Mouse (Mus musculus) small intestine, adult 2 months (tissue): ENCODE data around the gene Mak. TPM values are rescaled to one million over a fixed set of nuclear protein-coding genes. Genes with fewer than 3 reads are reported as not detected.
"Not testable (repeated sequence)": the region's sequence is repeated elsewhere in the genome, so short reads cannot be mapped to it uniquely, and the experiment has no call there.

Source experiments
- H3K27ac ChIP-seq: fragments of 200-500 bp; 2 replicates; pipeline ENCODE4 v1.5.1; 2012; ENCODE audit warnings: low read depth, low read length, control low read depth, inconsistent platforms; ENCODE audit not compliant: insufficient read depth
- H3K27me3 ChIP-seq: fragments of 200-500 bp; 2 replicates; pipeline ENCODE4 v1.6.1; 2012; ENCODE audit warnings: mild to moderate bottlenecking, moderate library complexity, low read length, inconsistent platforms; ENCODE audit not compliant: control insufficient read depth, insufficient read depth
- H3K36me3 ChIP-seq: fragments of 200-500 bp; 2 replicates; pipeline ENCODE4 v1.6.1; 2012; ENCODE audit warnings: mild to moderate bottlenecking, low read length, control low read depth, inconsistent platforms; ENCODE audit not compliant: control insufficient read depth, insufficient read depth
- H3K4me1 ChIP-seq: fragments of 200-500 bp; 2 replicates; pipeline ENCODE4 v1.6.1; 2012; ENCODE audit warnings: low read length, inconsistent platforms, mixed read lengths; ENCODE audit not compliant: control insufficient read depth, insufficient read depth, insufficient read length
- H3K4me3 ChIP-seq: fragments of 200-500 bp; 2 replicates; pipeline ENCODE4 v1.5.1; 2012; ENCODE audit warnings: low read depth, mild to moderate bottlenecking, control low read depth, inconsistent platforms, low read length, moderate library complexity
- CTCF ChIP-seq: fragments of 200-500 bp; IDR thresholded peaks from 2 replicates; pipeline ENCODE4 v1.5.1; 2012; ENCODE audit warnings: low read depth, mild to moderate bottlenecking, control low read depth, inconsistent platforms, low read length, moderate library complexity, mixed read lengths; ENCODE audit not compliant: insufficient replicate concordance, insufficient read length; ENCODE audit errors: extremely low read depth
- POLR2A ChIP-seq: fragments of 200-500 bp; IDR thresholded peaks from 2 replicates; pipeline ENCODE4 v1.6.1; 2012; ENCODE audit warnings: low read depth, mild to moderate bottlenecking, control low read depth, inconsistent platforms, low read length, moderate library complexity
- WGBS: fragments of 180-500 bp; shearing (Covaris S2); methylation state at CpG from one replicate; pipeline ENCODE4 v1.1.7; 2018; 5-methylcytosine and 5-hydroxymethylcytosine counted together
- polyA plus RNA-seq: library from polyadenylated mRNA; depleted of rRNA; stranded (reverse); fragments of >200 nt; gene quantifications from 2 replicates; pipeline ENCODE4 v1.2.3, GENCODE M21; 2012

Mak gene
- polyA plus RNA-seq, 1 experiment, result not detected

DNA sequence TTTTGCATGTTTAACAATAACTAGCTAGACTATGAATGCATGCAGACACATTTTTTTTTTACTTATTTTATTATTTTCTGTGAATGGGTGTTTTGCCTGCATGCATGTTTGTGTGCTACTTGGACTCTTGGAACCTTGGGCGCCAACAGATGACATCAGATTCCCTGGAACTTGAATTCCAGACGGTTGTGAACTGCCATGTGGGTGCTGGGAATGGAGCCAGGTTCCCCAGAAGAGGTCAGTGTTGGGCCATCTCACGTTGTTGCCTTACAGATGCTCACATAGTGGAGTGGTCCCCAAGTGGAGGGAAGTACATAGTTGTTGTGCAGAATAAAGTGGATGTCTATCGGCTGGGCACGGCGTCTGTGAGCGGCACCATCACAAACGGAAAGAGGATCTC, 70.6 kb downstream of the Mak start:
- H3K36me3 ChIP-seq, result peaks cover 64% of the 10 kb centered on the region
- 77% methylated on average over 8 of the region's 8 CpGs for WGBS
- no peak overlapping the region for H3K4me3 ChIP-seq
- no peaks in the 10 kb centered on the region for H3K27me3 ChIP-seq
- peaks cover 10% of the 10 kb centered on the region; the same call in 1 of the 2 replicates for H3K4me1 ChIP-seq
- TF ChIP-seq POLR2A, result no peak
- TF ChIP-seq CTCF, result no peak
- H3K27ac ChIP-seq, result no peak overlapping the region

DNA sequence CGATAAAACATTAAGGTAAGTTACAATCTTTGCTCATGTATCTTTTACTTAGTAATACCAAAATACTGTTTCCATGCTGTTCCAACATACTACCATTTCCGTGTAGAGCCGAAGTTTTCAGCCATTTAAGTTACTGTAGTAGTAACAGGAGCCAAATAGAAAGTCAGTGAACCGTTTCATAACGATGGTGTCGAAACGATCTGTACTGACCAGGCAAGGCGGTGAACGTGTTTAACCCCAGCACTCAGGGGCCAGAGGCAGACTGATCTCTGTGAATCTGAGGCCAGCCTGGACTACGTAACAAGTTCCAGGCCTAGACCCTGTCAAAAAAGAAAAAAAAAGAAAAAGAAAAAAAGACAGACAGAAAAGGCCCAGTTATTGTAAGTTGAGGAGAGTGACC, 71.2 kb downstream of the Mak start:
- Histone ChIP-seq H3K27ac (no peak overlapping the region), H3K4me3 (no peak overlapping the region), H3K36me3 (peaks cover 63% of the 10 kb centered on the region), H3K4me1 (peaks cover 10% of the 10 kb centered on the region; the same call in 1 of the 2 replicates), H3K27me3 (no peaks in the 10 kb centered on the region)
- no peak for TF ChIP-seq POLR2A
- TF ChIP-seq CTCF, result no peak
- 95% methylated on average over 10 of the region's 10 CpGs for WGBS

DNA sequence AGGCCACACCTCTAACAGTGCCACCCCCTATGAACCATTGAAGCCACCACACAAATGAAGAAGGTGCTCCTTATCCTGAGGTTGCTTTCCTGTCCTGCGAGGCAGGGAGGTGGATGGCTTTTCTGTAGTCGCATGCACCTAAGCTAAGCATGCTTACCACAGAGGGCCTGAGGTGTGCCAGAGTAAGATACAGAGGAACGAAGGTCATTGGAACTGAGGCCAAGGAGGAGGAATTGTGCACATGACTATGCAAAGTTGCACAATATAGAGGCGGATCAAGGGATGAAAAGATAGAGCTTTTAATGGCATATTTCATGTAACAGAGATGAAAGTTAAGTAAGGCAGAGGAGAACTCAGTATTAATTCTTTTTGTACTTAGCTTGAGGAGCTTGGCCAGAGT, 73.3 kb downstream of the Mak start:
- 0 out of 2 replicates have a peak overlapping the region, but pooled peaks have one; percentile 13 for H3K27ac ChIP-seq
- peaks cover 46% of the 10 kb centered on the region for H3K36me3 ChIP-seq
- TF ChIP-seq CTCF (no peak), POLR2A (no peak)
- H3K4me1 ChIP-seq, result peaks cover 10% of the 10 kb centered on the region; the same call in 1 of the 2 replicates
- H3K27me3 ChIP-seq, result no peaks in the 10 kb centered on the region
- no peak overlapping the region for H3K4me3 ChIP-seq
- WGBS, result 36% methylated on average over 4 of the region's 4 CpGs

DNA sequence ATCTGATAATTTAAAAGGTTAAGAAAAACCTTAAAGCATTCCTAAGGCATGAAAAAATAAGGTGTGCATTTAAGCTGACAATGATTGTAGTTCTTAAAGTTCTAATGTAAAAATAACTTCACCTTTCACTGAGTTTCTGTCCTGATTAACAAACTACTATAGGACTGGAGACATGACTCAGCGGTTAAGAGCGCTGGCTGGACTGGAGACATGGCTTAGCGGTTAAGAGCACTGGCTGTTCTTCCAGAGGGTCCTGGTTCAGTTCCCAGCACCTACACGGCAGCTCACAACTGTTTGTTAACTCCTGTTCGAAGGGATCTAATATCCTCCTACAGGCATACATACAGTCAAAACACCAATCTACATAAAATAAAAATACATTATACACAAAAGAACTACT, 77.5 kb downstream of the Mak start:
- H3K36me3 ChIP-seq, result peaks cover 10% of the 10 kb centered on the region
- H3K27ac ChIP-seq, result no peak overlapping the region
- TF ChIP-seq POLR2A (no peak), CTCF (no peak)
- 79% methylated on average over 5 of the region's 5 CpGs for WGBS
- no peaks in the 10 kb centered on the region for H3K27me3 ChIP-seq
- peaks cover 9% of the 10 kb centered on the region; the same call in 1 of the 2 replicates for H3K4me1 ChIP-seq
- H3K4me3 ChIP-seq, result no peak overlapping the region; the same call in 1 of the 2 replicates

DNA sequence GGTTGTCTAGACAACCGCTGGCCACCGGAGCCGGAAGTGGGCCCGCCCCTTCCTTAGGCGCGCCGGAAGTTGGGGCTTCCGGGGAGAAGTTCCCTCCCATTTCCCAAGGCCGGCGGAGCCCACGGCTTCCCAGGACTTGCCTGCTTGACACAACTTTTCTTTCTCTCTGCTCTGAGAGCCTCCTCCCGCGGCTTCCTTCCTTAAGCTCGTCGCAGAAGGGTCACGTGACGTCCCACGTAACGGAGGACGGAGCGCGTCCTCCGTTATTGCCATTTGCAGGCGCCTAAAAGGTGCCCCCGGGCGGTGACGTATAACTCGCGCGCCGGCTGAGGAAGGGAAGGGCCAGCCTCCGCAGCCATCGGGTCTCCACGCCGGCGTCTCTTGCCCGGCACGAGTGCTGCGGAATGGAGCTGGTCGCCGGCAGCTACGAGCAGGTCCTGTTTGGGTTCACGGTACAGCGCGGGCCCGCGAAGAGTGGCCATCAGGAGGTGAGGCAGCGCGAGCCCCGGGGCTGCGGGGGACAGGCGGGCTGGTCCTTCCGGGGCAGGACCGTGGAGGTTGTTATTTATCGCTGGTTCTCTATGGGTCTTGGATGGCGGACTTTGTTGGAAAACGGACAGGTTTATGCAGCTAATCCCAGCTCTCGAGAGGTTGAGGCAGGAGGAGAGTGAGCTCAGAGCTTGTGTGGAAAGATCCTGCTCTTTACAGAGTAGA, 78.4 kb downstream of the Mak start, which contains the start of gene Pak1ip1:
TSS of gene Pak1ip1 (plus strand) at position 98 of the 714 bp plus-strand sequence.
- H3K4me1 ChIP-seq, result peaks cover 6% of the 10 kb centered on the region; the same call in 1 of the 2 replicates
- H3K27me3 ChIP-seq, result no peaks in the 10 kb centered on the region
- H3K4me3 ChIP-seq, result peak within 1 kb of the TSS; percentile 75
- peak within 1 kb of the TSS; percentile 100 for H3K27ac ChIP-seq
- no peak for TF ChIP-seq CTCF
- no peak for TF ChIP-seq POLR2A
- H3K36me3 ChIP-seq, result peaks cover 10% of the 10 kb centered on the region
- WGBS, result under 1% methylated on average over 58 of the region's 58 CpGs

DNA sequence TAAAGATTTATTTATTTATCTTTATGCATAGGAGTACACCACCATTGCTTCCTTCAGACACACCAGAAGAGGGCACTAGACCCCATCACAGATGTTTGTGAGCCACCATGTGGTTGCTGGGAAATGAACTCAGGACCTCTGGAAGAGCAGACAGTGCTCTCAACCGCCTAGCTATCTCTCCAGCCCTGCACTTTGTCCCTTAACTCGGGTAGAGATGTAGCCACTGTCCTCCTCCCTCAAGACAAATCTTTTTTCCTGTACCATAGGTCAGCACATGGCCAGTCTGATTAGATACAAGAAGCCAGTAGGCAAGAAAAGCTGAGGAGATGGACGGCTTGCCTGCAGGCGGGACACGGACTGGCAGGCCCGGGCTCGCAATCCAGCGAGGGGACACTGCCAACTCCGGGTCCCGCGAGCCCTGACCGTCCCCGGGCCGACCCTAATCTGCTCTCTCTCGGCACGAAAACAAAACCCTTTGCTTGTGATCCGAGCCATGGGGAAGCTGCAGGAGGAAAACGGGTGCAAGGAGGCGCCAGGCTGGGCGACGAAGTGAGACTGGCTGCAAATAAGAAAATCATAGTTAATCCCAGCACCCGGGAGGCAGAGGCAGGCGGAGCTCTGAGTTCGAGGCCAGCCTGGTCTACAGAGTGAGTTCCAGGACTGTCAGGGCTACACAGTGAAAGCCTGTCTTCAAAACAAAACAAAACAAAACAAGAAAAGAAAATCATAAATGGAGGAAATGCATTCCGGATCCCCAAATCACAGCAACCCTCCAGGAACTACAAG, 79.2 kb downstream of the Mak start:
- under 1% methylated on average over 25 of the region's 25 CpGs for WGBS

DNA sequence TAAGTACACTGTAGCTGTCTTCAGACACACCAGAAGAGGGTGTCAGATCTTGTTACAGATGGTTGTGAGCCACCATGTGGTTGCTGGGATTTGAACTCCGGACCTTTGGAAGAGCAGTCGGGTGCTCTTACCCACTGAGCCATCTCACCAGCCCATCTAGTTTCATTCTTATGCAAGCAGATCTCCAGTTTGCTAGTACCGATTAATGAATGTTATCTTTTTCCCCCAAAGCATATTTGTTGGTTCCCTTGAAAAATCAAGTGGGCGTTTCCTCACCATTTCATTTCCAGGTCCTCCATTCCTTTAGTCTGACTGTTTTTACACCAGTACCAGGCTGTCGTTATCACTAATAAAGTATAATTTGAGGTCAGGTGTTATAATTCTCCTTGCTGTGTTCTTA, 81.0 kb downstream of the Mak start:
- H3K4me1 ChIP-seq, H3K27ac ChIP-seq, H3K36me3 ChIP-seq, H3K27me3 ChIP-seq, H3K4me3 ChIP-seq: not testable (repeated sequence)
- WGBS, result 85% methylated on average over 5 of the region's 5 CpGs

More for the DNA sequence above, 79.2 kb downstream of the Mak start:
- peaks cover 2% of the 10 kb centered on the region; the same call in 1 of the 2 replicates for H3K4me1 ChIP-seq
- no peak for TF ChIP-seq POLR2A
- TF ChIP-seq CTCF, result peak; percentile 18; the same call in 1 of the 2 replicates
- peak overlapping the region; percentile 75 for H3K4me3 ChIP-seq
- H3K36me3 ChIP-seq, result peaks cover 5% of the 10 kb centered on the region
- H3K27ac ChIP-seq, result peak overlapping the region; percentile 100
- no peaks in the 10 kb centered on the region for H3K27me3 ChIP-seq
